Mouse (Mus musculus): ENCODE results near the gene Pfkp. TPM values are rescaled to one million over a fixed set of nuclear protein-coding genes. Genes with fewer than 3 reads are reported as not detected.

The Pfkp gene
- polyA plus RNA-seq, 1 experiment from 2014 or later = 277 TPM

GRCm38 (mm10) chr13:6647992-6648668 lies 447 bp downstream of the Pfkp start:
- Histone ChIP-seq H3K9me3 (ENCODE audit: control insufficient read depth, low read length) (no peaks in the 10 kb centered on the region), H3K36me3 (ENCODE audit: control insufficient read depth, insufficient read depth) (no peaks in the 10 kb centered on the region), H3K4me2 (ENCODE audit: low read length) (peak overlapping the region; percentile 100), H3K4me3 (replicated peaks; ENCODE audit: low read length) (peak overlapping the region; percentile 77), H3K9ac (replicated peaks; ENCODE audit: low read depth, low read length) (peak overlapping the region; percentile 72), H3K27ac (ENCODE audit: low read length) (peak overlapping the region; percentile 66), H3K4me1 (replicated peaks; ENCODE audit: control insufficient read depth, insufficient read depth, low read length) (peaks cover 18% of the 10 kb centered on the region), H3K27me3 (replicated peaks; ENCODE audit: control insufficient read depth, insufficient read depth, low read length) (no peaks in the 10 kb centered on the region)
- WGBS = 0% methylated on average over 27 of the region's 28 CpGs
- ATAC-seq = peak; percentile 49

- whole genome bisulfite sequencing = under 1% methylated on average over 39 of the region's 39 CpGs
- ATAC-seq = peak; percentile 31
- Histone ChIP-seq H3K9ac (replicated peaks; ENCODE audit: low read depth, low read length) (peak overlapping the region; percentile 72), H3K4me3 (replicated peaks; ENCODE audit: low read length) (peak overlapping the region; percentile 77), H3K4me2 (ENCODE audit: low read length) (peak overlapping the region; percentile 100), H3K27ac (ENCODE audit: low read length) (peak overlapping the region; percentile 66), H3K4me1 (replicated peaks; ENCODE audit: control insufficient read depth, insufficient read depth, low read length) (peaks cover 18% of the 10 kb centered on the region), H3K27me3 (replicated peaks; ENCODE audit: control insufficient read depth, insufficient read depth, low read length) (no peaks in the 10 kb centered on the region), H3K36me3 (ENCODE audit: control insufficient read depth, insufficient read depth) (no peaks in the 10 kb centered on the region), H3K9me3 (ENCODE audit: control insufficient read depth, low read length) (no peaks in the 10 kb centered on the region)
These were observed 1.2 kb downstream of the Pfkp start for GRCm38 (mm10) chr13:6647067-6647991.

- peaks cover 18% of the 10 kb centered on the region for H3K4me1 ChIP-seq (replicated peaks; ENCODE audit: control insufficient read depth, insufficient read depth, low read length)
- H3K9ac ChIP-seq (replicated peaks; ENCODE audit: low read depth, low read length) = peak overlapping the region; percentile 72
- H3K27ac ChIP-seq (ENCODE audit: low read length) = peak overlapping the region; percentile 66; the same call in 1 of the 2 replicates
- 52% methylated on average over 3 of the region's 3 CpGs for WGBS
- no peaks in the 10 kb centered on the region for H3K27me3 ChIP-seq (replicated peaks; ENCODE audit: control insufficient read depth, insufficient read depth, low read length)
- no peaks in the 10 kb centered on the region for H3K9me3 ChIP-seq (ENCODE audit: control insufficient read depth, low read length)
- peak overlapping the region; percentile 77 for H3K4me3 ChIP-seq (replicated peaks; ENCODE audit: low read length)
- no peak for ATAC-seq
- no peaks in the 10 kb centered on the region for H3K36me3 ChIP-seq (ENCODE audit: control insufficient read depth, insufficient read depth)
- H3K4me2 ChIP-seq (ENCODE audit: low read length) = peak overlapping the region; percentile 100
These were observed 1.9 kb downstream of the Pfkp start for GRCm38 (mm10) chr13:6646674-6647066.

- Histone ChIP-seq H3K4me1 (replicated peaks; ENCODE audit: control insufficient read depth, insufficient read depth, low read length) (peaks cover 18% of the 10 kb centered on the region), H3K9ac (replicated peaks; ENCODE audit: low read depth, low read length) (no peak overlapping the region), H3K4me3 (replicated peaks; ENCODE audit: low read length) (peak overlapping the region; percentile 77; the same call in 1 of the 2 replicates), H3K9me3 (ENCODE audit: control insufficient read depth, low read length) (no peaks in the 10 kb centered on the region), H3K27ac (ENCODE audit: low read length) (no peak overlapping the region), H3K36me3 (ENCODE audit: control insufficient read depth, insufficient read depth) (no peaks in the 10 kb centered on the region), H3K27me3 (replicated peaks; ENCODE audit: control insufficient read depth, insufficient read depth, low read length) (no peaks in the 10 kb centered on the region), H3K4me2 (ENCODE audit: low read length) (peak overlapping the region; percentile 100)
- ATAC-seq = no peak
- 71% methylated on average over 2 of the region's 2 CpGs for WGBS
These were observed 2.3 kb downstream of the Pfkp start for GRCm38 (mm10) chr13:6646266-6646665.

GRCm38 (mm10) chr13:6643968-6644367 lies 4.6 kb downstream of the Pfkp start:
- no peaks in the 10 kb centered on the region for H3K27me3 ChIP-seq (replicated peaks; ENCODE audit: control insufficient read depth, insufficient read depth, low read length)
- H3K36me3 ChIP-seq (ENCODE audit: control insufficient read depth, insufficient read depth) = no peaks in the 10 kb centered on the region
- WGBS = 90% methylated on average over 5 of the region's 5 CpGs
- H3K27ac ChIP-seq (ENCODE audit: low read length) = no peak overlapping the region
- peaks cover 15% of the 10 kb centered on the region for H3K4me1 ChIP-seq (replicated peaks; ENCODE audit: control insufficient read depth, insufficient read depth, low read length)
- H3K9me3 ChIP-seq (ENCODE audit: control insufficient read depth, low read length) = no peaks in the 10 kb centered on the region
- ATAC-seq = no peak
- H3K9ac ChIP-seq (replicated peaks; ENCODE audit: low read depth, low read length) = no peak overlapping the region
- no peak overlapping the region for H3K4me2 ChIP-seq (ENCODE audit: low read length)
- no peak overlapping the region for H3K4me3 ChIP-seq (replicated peaks; ENCODE audit: low read length)

DNA sequence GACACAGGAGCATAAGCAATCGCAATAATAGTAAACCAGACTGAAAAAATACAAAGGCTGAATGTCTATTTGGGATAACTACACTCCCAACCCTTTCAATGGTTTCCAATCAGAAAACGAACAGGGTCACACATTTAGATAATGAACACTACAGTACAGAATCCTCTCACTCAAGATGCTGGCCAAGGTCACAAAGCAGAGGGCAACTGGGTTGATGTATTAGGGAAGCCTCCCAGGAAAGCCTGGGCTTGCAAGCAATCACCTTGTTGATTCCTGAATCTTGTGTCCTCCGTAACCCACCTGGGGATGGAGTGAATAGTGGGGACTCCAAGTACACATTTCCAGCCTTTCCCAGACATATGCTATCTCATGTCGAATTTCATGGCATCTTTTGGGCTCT lies 5.6 kb downstream of the Pfkp start:
- Histone ChIP-seq H3K27me3 (replicated peaks; ENCODE audit: control insufficient read depth, insufficient read depth, low read length) (no peaks in the 10 kb centered on the region), H3K36me3 (ENCODE audit: control insufficient read depth, insufficient read depth) (no peaks in the 10 kb centered on the region), H3K9ac (replicated peaks; ENCODE audit: low read depth, low read length) (no peak overlapping the region), H3K4me3 (replicated peaks; ENCODE audit: low read length) (no peak overlapping the region), H3K9me3 (ENCODE audit: control insufficient read depth, low read length) (no peaks in the 10 kb centered on the region), H3K4me1 (replicated peaks; ENCODE audit: control insufficient read depth, insufficient read depth, low read length) (peaks cover 10% of the 10 kb centered on the region), H3K4me2 (ENCODE audit: low read length) (no peak overlapping the region), H3K27ac (ENCODE audit: low read length) (no peak overlapping the region)
- 90% methylated on average over 4 of the region's 4 CpGs for WGBS
- no peak for ATAC-seq

GRCm38 (mm10) chr13:6642453-6642852 lies 6.1 kb downstream of the Pfkp start:
- no peak overlapping the region for H3K27ac ChIP-seq (ENCODE audit: low read length)
- H3K36me3 ChIP-seq (ENCODE audit: control insufficient read depth, insufficient read depth) = no peaks in the 10 kb centered on the region
- H3K9me3 ChIP-seq (ENCODE audit: control insufficient read depth, low read length) = no peaks in the 10 kb centered on the region
- H3K4me1 ChIP-seq (replicated peaks; ENCODE audit: control insufficient read depth, insufficient read depth, low read length) = peaks cover 6% of the 10 kb centered on the region
- WGBS = 94% methylated on average over 5 of the region's 5 CpGs
- no peaks in the 10 kb centered on the region for H3K27me3 ChIP-seq (replicated peaks; ENCODE audit: control insufficient read depth, insufficient read depth, low read length)
- H3K4me3 ChIP-seq (replicated peaks; ENCODE audit: low read length) = no peak overlapping the region
- H3K9ac ChIP-seq (replicated peaks; ENCODE audit: low read depth, low read length) = no peak overlapping the region
- no peak overlapping the region for H3K4me2 ChIP-seq (ENCODE audit: low read length)
- no peak for ATAC-seq

DNA sequence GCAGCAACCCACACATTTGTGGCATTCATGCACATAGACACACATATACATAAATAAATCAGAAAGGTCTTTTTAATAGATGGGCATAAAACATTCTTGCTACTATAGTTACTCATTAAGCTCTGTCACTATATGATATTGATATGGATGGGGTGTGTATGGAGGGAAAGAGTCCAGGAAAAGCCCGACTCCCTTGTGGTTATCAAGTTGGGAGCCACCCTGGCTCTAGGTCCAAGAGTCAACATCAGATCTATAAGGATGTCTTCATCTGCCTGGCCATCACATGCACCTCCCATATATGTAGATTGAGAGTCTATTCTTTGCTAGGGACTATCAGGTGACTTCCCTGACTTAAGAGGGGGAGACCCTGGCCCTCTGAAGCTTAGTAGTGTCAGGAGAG lies 7.1 kb downstream of the Pfkp start:
- Histone ChIP-seq H3K9ac (replicated peaks; ENCODE audit: low read depth, low read length) (no peak overlapping the region), H3K27me3 (replicated peaks; ENCODE audit: control insufficient read depth, insufficient read depth, low read length) (no peaks in the 10 kb centered on the region), H3K36me3 (ENCODE audit: control insufficient read depth, insufficient read depth) (no peaks in the 10 kb centered on the region), H3K4me2 (ENCODE audit: low read length) (no peak overlapping the region), H3K4me3 (replicated peaks; ENCODE audit: low read length) (no peak overlapping the region), H3K4me1 (replicated peaks; ENCODE audit: control insufficient read depth, insufficient read depth, low read length) (0 out of 2 replicates have a peak, but pooled peaks cover 3% of the 10 kb centered on the region), H3K27ac (ENCODE audit: low read length) (no peak overlapping the region), H3K9me3 (ENCODE audit: control insufficient read depth, low read length) (no peaks in the 10 kb centered on the region)
- ATAC-seq = no peak
- 86% methylated on average over 1 of the region's 1 CpGs for WGBS

GRCm38 (mm10) chr13:6639507-6640030 lies 9.0 kb downstream of the Pfkp start:
- no peak overlapping the region for H3K4me2 ChIP-seq (ENCODE audit: low read length)
- no peaks in the 10 kb centered on the region for H3K9me3 ChIP-seq (ENCODE audit: control insufficient read depth, low read length)
- H3K4me3 ChIP-seq (replicated peaks; ENCODE audit: low read length) = no peak overlapping the region
- no peak for ATAC-seq
- no peak overlapping the region for H3K27ac ChIP-seq (ENCODE audit: low read length)
- H3K27me3 ChIP-seq (replicated peaks; ENCODE audit: control insufficient read depth, insufficient read depth, low read length) = no peaks in the 10 kb centered on the region
- no peaks in the 10 kb centered on the region for H3K36me3 ChIP-seq (ENCODE audit: control insufficient read depth, insufficient read depth)
- H3K9ac ChIP-seq (replicated peaks; ENCODE audit: low read depth, low read length) = no peak overlapping the region
- WGBS = 84% methylated on average over 5 of the region's 5 CpGs
- H3K4me1 ChIP-seq (replicated peaks; ENCODE audit: control insufficient read depth, insufficient read depth, low read length) = 0 out of 2 replicates have a peak, but pooled peaks cover 3% of the 10 kb centered on the region
